8 mouse cellular contexts compared by ENCODE assay signal in genomic region chr11:46039335-46039734, GRCm38 (mm10). TPM values are rescaled to one million over a fixed set of nuclear protein-coding genes. Genes with fewer than 3 reads are reported as not detected.
DNase-seq lines count a peak whose midpoint lies in the region; ATAC-seq lines count a peak whose summit lies in the region.
"Had no signal": no experiment of that assay in that cellular context is flagged by ENCODE, and none has a peak within 500 bp of the region (broad histone marks: within the 10 kb centered on the region; RNA-seq: fewer than 3 reads in every experiment).

No protein-coding gene starts in this region.

- H3K9me3 ChIP-seq in lung, embryonic 16.5 days (ENCODE audit: control insufficient read depth, low read length), result no peaks in the 10 kb centered on the region
- H3K9me3 ChIP-seq in liver, embryonic 11.5 days (ENCODE audit: control insufficient read depth, low read length), result no peaks in the 10 kb centered on the region

- WGBS in lung, embryonic 16.5 days, result 43% methylated on average over 11 of the region's 11 CpGs
- WGBS in liver, embryonic 11.5 days, result 42% methylated on average over 11 of the region's 11 CpGs

- no peaks in the 10 kb centered on the region for H3K36me3 ChIP-seq in lung, embryonic 16.5 days (ENCODE audit: control insufficient read depth, insufficient read depth, low read length)
- H3K36me3 ChIP-seq in liver, embryonic 11.5 days (ENCODE audit: control insufficient read depth, insufficient read depth, low read length), result no peaks in the 10 kb centered on the region

- no peak overlapping the region for H3K4me3 ChIP-seq in lung, embryonic 16.5 days (ENCODE audit: low read length)
- H3K4me3 ChIP-seq in liver, embryonic 11.5 days (ENCODE audit: low read depth, low read length), result no peak overlapping the region

- DNase-seq in lung, postnatal 25 days (ENCODE audit: low spot score), result no peak
- DNase-seq in adrenal gland, adult 8-10 months, result peak; percentile 25
- peak; percentile 61 to 74 for DNase-seq in heart, postnatal 10 days
- no peak for DNase-seq in liver, embryonic 11.5 days (ENCODE audit: low spot score)
- DNase-seq in MN1 (ENCODE audit: low spot score), result no peak
- DNase-seq in left cerebral cortex, postnatal 36 days (ENCODE audit: low spot score in 2 of 2), result no peak

- 0 out of 2 replicates have a peak overlapping the region, but pooled peaks have one; percentile 13 for H3K4me2 ChIP-seq in lung, embryonic 16.5 days (ENCODE audit: low read depth, low read length)
- H3K4me2 ChIP-seq in liver, embryonic 11.5 days, result peak overlapping the region; percentile 4; the same call in 1 of the 2 replicates

- H3K9ac ChIP-seq in lung, embryonic 16.5 days (ENCODE audit: low read length), result no peak overlapping the region
- no peak overlapping the region for H3K9ac ChIP-seq in liver, embryonic 11.5 days (ENCODE audit: low read depth, low read length)

- no peak overlapping the region for H3K27ac ChIP-seq in lung, embryonic 16.5 days (ENCODE audit: low read length)
- no peak overlapping the region for H3K27ac ChIP-seq in liver, embryonic 11.5 days (ENCODE audit: low read depth, low read length)

- no peaks in the 10 kb centered on the region for H3K27me3 ChIP-seq in lung, embryonic 16.5 days (ENCODE audit: control insufficient read depth, insufficient read depth, low read depth, low read length)
- no peaks in the 10 kb centered on the region for H3K27me3 ChIP-seq in liver, embryonic 11.5 days (replicated peaks; ENCODE audit: control insufficient read depth, insufficient read depth, low read length)

- peaks cover 5% of the 10 kb centered on the region; the same call in 1 of the 2 replicates for H3K4me1 ChIP-seq in lung, embryonic 16.5 days (replicated peaks; ENCODE audit: control insufficient read depth, insufficient read depth, low read length)
- no peaks in the 10 kb centered on the region for H3K4me1 ChIP-seq in liver, embryonic 11.5 days (replicated peaks; ENCODE audit: control insufficient read depth, insufficient read depth, low read length)

- peak; percentile 54 for ATAC-seq in lung, embryonic 16.5 days (ENCODE audit: low read depth)
- no peak for ATAC-seq in liver, embryonic 11.5 days (replicated peaks; ENCODE audit: low FRiP score)

- intact Hi-C loops in heart, postnatal 10 days (cut with DNase I), result no loop called here
- intact Hi-C loops in left cerebral cortex, postnatal 36 days (cut with DNase I), result no loop called here

RNA-seq across cellular contexts. Expression of gene Gm12166, which starts 12.8 kb away (rescaled TPM):
- polyA plus RNA-seq in lung, embryonic 16.5 days (2015; fragmentation: Nextera tagmentation; extraction: Ambion mirVana), result 5.4 and 6.8 TPM in 2 replicates
- 1 to 10 TPM; 3.3 to 5.9 (median 4.4) TPM for total RNA-seq in adrenal gland, adult 8-10 months (2022)
- 1 to 10 TPM; 2.5 to 3.4 TPM for total RNA-seq in heart, postnatal 10 days (2021)
- polyA plus RNA-seq in liver, embryonic 11.5 days (2014; fragmentation: Nextera tagmentation; extraction: Ambion mirVana), result 5.5 and 6.6 TPM in 2 replicates
- total RNA-seq in left cerebral cortex, postnatal 36 days (2021), result 1 to 10 TPM; 2.6 to 6.4 TPM

RNA-seq across cellular contexts. Expression of gene Adam19, which starts 16.5 kb away (rescaled TPM):
- polyA plus RNA-seq in lung, embryonic 16.5 days (2015; fragmentation: Nextera tagmentation; extraction: Ambion mirVana), result 20.7 and 22.2 TPM in 2 replicates
- total RNA-seq in adrenal gland, adult 8-10 months (2022), result 1 to 10 TPM; 1.7 to 5.9 (median 3.8) TPM
- total RNA-seq in heart, postnatal 10 days (2021), result 100 to 1,000 TPM; 115 to 153 TPM
- polyA plus RNA-seq in liver, embryonic 11.5 days (2014; fragmentation: Nextera tagmentation; extraction: Ambion mirVana), result 8.5 and 8.8 TPM in 2 replicates
- 10 to 100 TPM; 16.8 to 20.9 TPM for total RNA-seq in left cerebral cortex, postnatal 36 days (2021)

RNA-seq across cellular contexts. Expression of gene Sox30, which starts 59.2 kb away (rescaled TPM):
- polyA plus RNA-seq in lung, embryonic 16.5 days (2015; fragmentation: Nextera tagmentation; extraction: Ambion mirVana), result 0.05 and 0.11 TPM in 2 replicates
- total RNA-seq in adrenal gland, adult 8-10 months (2022), result under 1 TPM in 2 of 4 experiments, not detected in 2; 0.10 to 0.23 TPM
- under 1 TPM; 0.24 to 0.30 TPM for total RNA-seq in heart, postnatal 10 days (2021)
- polyA plus RNA-seq in liver, embryonic 11.5 days (2014; fragmentation: Nextera tagmentation; extraction: Ambion mirVana), result 0.05 and 0.08 TPM in 2 replicates
- total RNA-seq in left cerebral cortex, postnatal 36 days (2021), result under 1 TPM in 1 of 2 experiments, not detected in 1; 0.10 TPM
- total RNA-seq: megakaryocyte-erythroid progenitor cell, adult 5-6 weeks had no signal

Comparison
In these comparisons a context has a peak if more than half of its experiments do, and no peak if none do; other contexts are left out.
1. DNase-seq: peak in adrenal gland, adult 8-10 months (single experiment) and heart, postnatal 10 days (2 of 2); none in lung, postnatal 25 days (single experiment), liver, embryonic 11.5 days (single experiment), MN1 (single experiment) and left cerebral cortex, postnatal 36 days (0 of 2).
2. RNA of gene Adam19, which starts 16.5 kb away (total RNA-seq): 115 to 153 TPM in heart, postnatal 10 days; 16.8 to 20.9 TPM in left cerebral cortex, postnatal 36 days and 1.7 to 5.9 TPM in adrenal gland, adult 8-10 months; every median in the first group is over 4 times any median in the second.